Comparison of ENCODE assay signal across 8 mouse cellular contexts in the genomic region with DNA sequence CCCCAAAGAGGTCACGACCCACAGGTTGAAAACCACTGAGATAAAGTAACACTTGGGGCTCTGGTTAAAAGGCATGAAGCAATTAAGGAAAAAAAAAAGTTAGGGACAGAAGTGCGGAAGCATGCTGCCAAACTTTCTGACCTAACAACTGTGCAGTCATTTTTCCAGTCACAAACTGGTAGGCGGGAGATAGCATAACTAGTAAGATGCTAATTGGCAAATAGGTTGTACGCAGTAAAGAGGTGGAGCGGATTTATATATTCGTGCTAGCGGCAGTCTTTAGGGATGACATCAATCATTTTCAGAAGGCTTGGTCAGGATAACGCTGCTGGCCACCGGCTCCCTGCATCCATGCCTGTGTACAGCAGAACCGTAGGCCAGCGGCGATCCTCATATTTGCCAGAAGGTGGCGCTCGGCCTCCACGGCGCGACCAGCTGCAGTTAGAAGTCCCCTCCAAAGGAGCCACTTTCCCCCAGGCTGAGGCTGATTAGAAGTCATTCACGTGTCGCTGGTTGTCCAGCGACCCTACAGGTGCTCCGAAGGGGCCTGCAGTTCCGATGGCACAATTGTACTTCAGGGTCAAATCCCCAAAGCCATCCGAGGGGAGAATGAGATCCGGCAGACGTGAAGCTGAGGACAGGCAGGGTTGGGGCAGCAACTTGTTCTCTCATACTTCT. TPM values are rescaled to one million over a fixed set of nuclear protein-coding genes. Genes with fewer than 3 reads are reported as not detected.
A peak's percentile ranks its signal among the peaks of the same experiment; 100 is the strongest.
DNase-seq lines count a peak whose midpoint lies in the region; ATAC-seq lines count a peak whose summit lies in the region.

No protein-coding gene starts in this region.

- H3K4me1 ChIP-seq in intestine, embryonic 15.5 days (replicated peaks): peaks cover 13% of the 10 kb centered on the region; the same call in 1 of the 2 replicates
- H3K4me1 ChIP-seq in midbrain, embryonic 11.5 days (ENCODE audit: control insufficient read depth, insufficient read depth, low read length): peaks cover 18% of the 10 kb centered on the region

- intact Hi-C loops in gastrocnemius, postnatal 36 days (cut with DNase I): loop anchor here (2.0 to 10.0 kb wide), 4 partner anchors 323 to 1130 kb away; no protein-coding TSS in a partner anchor
- intact Hi-C loops in left cerebral cortex, postnatal 36 days (cut with DNase I): loop anchor here (1.0 to 10.0 kb wide), 8 partner anchors 323 to 1185 kb away; no protein-coding TSS in a partner anchor

- H3K4me3 ChIP-seq in intestine, embryonic 15.5 days (replicated peaks): peak overlapping the region; percentile 32
- peak overlapping the region; percentile 41 for H3K4me3 ChIP-seq in midbrain, embryonic 11.5 days (ENCODE audit: low read depth, low read length)

- peak overlapping the region; percentile 69 for H3K27ac ChIP-seq in intestine, embryonic 15.5 days
- H3K27ac ChIP-seq in midbrain, embryonic 11.5 days (ENCODE audit: low read depth, low read length): no peak overlapping the region

- peak; percentile 55 for ATAC-seq in intestine, embryonic 15.5 days
- peak; percentile 57 for ATAC-seq in midbrain, embryonic 11.5 days (ENCODE audit: low FRiP score)
- ATAC-seq in erythroid progenitor cell, adult 5-6 weeks (replicated peaks; ENCODE audit: low FRiP score, poor library complexity, severe bottlenecking): no peak

- 8% methylated on average over 25 of the region's 25 CpGs for WGBS in intestine, embryonic 15.5 days
- WGBS in midbrain, embryonic 11.5 days: 8% methylated on average over 25 of the region's 25 CpGs

- H3K4me2 ChIP-seq in intestine, embryonic 15.5 days (replicated peaks): peak overlapping the region; percentile 69
- H3K4me2 ChIP-seq in midbrain, embryonic 11.5 days: peak overlapping the region; percentile 62

- peak overlapping the region; percentile 51 for H3K9ac ChIP-seq in intestine, embryonic 15.5 days
- peak overlapping the region; percentile 17; the same call in 1 of the 2 replicates for H3K9ac ChIP-seq in midbrain, embryonic 11.5 days (ENCODE audit: low read length)

- DNase-seq in ZHBTc4 (ENCODE audit: low read depth, low spot score): peak; percentile 88
- peak; percentile 96 for DNase-seq in embryo, embryonic 10 days (ENCODE audit: low spot score)
- peak; percentile 75 to 87 for DNase-seq in gastrocnemius, postnatal 36 days
- DNase-seq in left cerebral cortex, postnatal 36 days (ENCODE audit: low spot score in 2 of 2): peak; percentile 88 to 90
- peak; percentile 99 for DNase-seq in midbrain, embryonic 11.5 days (ENCODE audit: low spot score, missing footprints)
- DNase-seq in skeletal muscle tissue, adult 2 months (ENCODE audit: low read depth, low spot score): peak; percentile 71

- H3K9me3 ChIP-seq in intestine, embryonic 15.5 days: no peaks in the 10 kb centered on the region
- no peaks in the 10 kb centered on the region for H3K9me3 ChIP-seq in midbrain, embryonic 11.5 days (ENCODE audit: control insufficient read depth, low read length)

- H3K27me3 ChIP-seq in intestine, embryonic 15.5 days (replicated peaks): no peaks in the 10 kb centered on the region
- H3K27me3 ChIP-seq in midbrain, embryonic 11.5 days (ENCODE audit: control insufficient read depth, insufficient read depth, low read length): no peaks in the 10 kb centered on the region

- no peaks in the 10 kb centered on the region for H3K36me3 ChIP-seq in intestine, embryonic 15.5 days
- no peaks in the 10 kb centered on the region for H3K36me3 ChIP-seq in midbrain, embryonic 11.5 days (ENCODE audit: control insufficient read depth, insufficient read depth, low read length)

RNA-seq across cellular contexts. Expression of gene Id2, which starts 4.8 kb away (rescaled TPM):
- 1 to 10 TPM; 2.6 to 2.9 TPM for total RNA-seq in gastrocnemius, postnatal 36 days (2021)
- 360 and 449 TPM in 2 replicates for polyA plus RNA-seq in intestine, embryonic 15.5 days (2015; fragmentation: Nextera tagmentation; extraction: Ambion mirVana)
- total RNA-seq in left cerebral cortex, postnatal 36 days (2021): 100 to 1,000 TPM; 155 to 170 TPM
- polyA plus RNA-seq in midbrain, embryonic 11.5 days (2014; fragmentation: Nextera tagmentation; extraction: Ambion mirVana): 359 and 385 TPM in 2 replicates
- 37.5 and 40.7 TPM in 2 replicates for total RNA-seq in erythroid progenitor cell, adult 5-6 weeks (2015; ENCODE audit: low replicate concordance)
- total RNA-seq in erythroid progenitor cell, adult 5-6 weeks (2017; ENCODE audit: low replicate concordance): 10.3 and 13.1 TPM in 2 replicates
